Mouse (Mus musculus) heart, embryonic 12.5 days (tissue): ENCODE results near the gene Wdr49. TPM values are rescaled to one million over a fixed set of nuclear protein-coding genes. Genes with fewer than 3 reads are reported as not detected.
"Not testable (repeated sequence)": the region's sequence is repeated elsewhere in the genome, so short reads cannot be mapped to it uniquely, and the experiment has no call there.

ENCODE experiments used
- ATAC-seq: fragments of 200-750 bp; cut with Nextera tagmentation; 2 replicates; pipeline ENCODE4 v1.8.0; 2017; ENCODE audit warnings: moderate TSS enrichment, moderate library complexity; ENCODE audit not compliant: insufficient number of reproducible peaks, low FRiP score
- H3K27ac ChIP-seq: fragments of 300-500 bp; sonication (generic); 2 replicates; pipeline ENCODE4 v1.5.1; 2016; ENCODE audit warnings: mild to moderate bottlenecking, moderate library complexity; ENCODE audit not compliant: poor library complexity, severe bottlenecking
- H3K27me3 ChIP-seq: fragments of 300-500 bp; sonication (generic); replicated peaks from 2 replicates; pipeline ENCODE4 v1.6.1; 2016; ENCODE audit warnings: mild to moderate bottlenecking, moderate library complexity
- H3K36me3 ChIP-seq: fragments of 300-500 bp; sonication (generic); 2 replicates; pipeline ENCODE4 v1.6.1; 2016; ENCODE audit warnings: mild to moderate bottlenecking, moderate library complexity
- H3K4me1 ChIP-seq: fragments of 300-500 bp; sonication (generic); replicated peaks from 2 replicates; pipeline ENCODE4 v1.6.1; 2016; ENCODE audit warnings: mild to moderate bottlenecking
- H3K4me2 ChIP-seq: fragments of 300-500 bp; sonication (generic); 2 replicates; pipeline ENCODE4 v1.6.1; 2016; ENCODE audit warnings: mild to moderate bottlenecking, moderate library complexity
- H3K4me3 ChIP-seq: fragments of 300-500 bp; sonication (generic); 2 replicates; pipeline ENCODE4 v1.5.1; 2016; ENCODE audit warnings: mild to moderate bottlenecking
- H3K9ac ChIP-seq: fragments of 300-500 bp; sonication (generic); 2 replicates; pipeline ENCODE4 v1.6.1; 2016; ENCODE audit warnings: mild to moderate bottlenecking, moderate library complexity
- H3K9me3 ChIP-seq: fragments of 300-500 bp; sonication (generic); replicated peaks from 2 replicates; pipeline ENCODE4 v1.6.1; 2016; ENCODE audit warnings: mild to moderate bottlenecking, moderate library complexity
- WGBS: fragments of 180-500 bp; shearing (Covaris S2); methylation state at CpG from one replicate; pipeline ENCODE4 v1.1.7; 2016; 5-methylcytosine and 5-hydroxymethylcytosine counted together
- polyA plus RNA-seq: library from polyadenylated mRNA; unstranded; fragments of >200 nt; fragmentation: Nextera tagmentation; extraction: Ambion mirVana; gene quantifications from 2 replicates; pipeline ENCODE4 v1.2.1, GENCODE M21; 2016

Gene Wdr49
- polyA plus RNA-seq, 1 experiment from 2014 or later: not detected

GRCm38 (mm10) chr3:75299464-75299863, 182.5 kb downstream of the Wdr49 start:
- H3K4me3 ChIP-seq, H3K27me3 ChIP-seq, H3K9ac ChIP-seq, H3K9me3 ChIP-seq, H3K27ac ChIP-seq, ATAC-seq, H3K4me2 ChIP-seq, H3K36me3 ChIP-seq, H3K4me1 ChIP-seq: not testable (repeated sequence)
- 93% methylated on average over 1 of the region's 1 CpGs for WGBS

- no peak overlapping the region; the same call in 1 of the 2 replicates for H3K4me2 ChIP-seq
- H3K4me3 ChIP-seq: no peak overlapping the region
- no peaks in the 10 kb centered on the region for H3K9me3 ChIP-seq
- H3K4me1 ChIP-seq: peaks cover 9% of the 10 kb centered on the region; the same call in 1 of the 2 replicates
- H3K36me3 ChIP-seq: no peaks in the 10 kb centered on the region
- H3K9ac ChIP-seq: no peak overlapping the region
- no peak for ATAC-seq
- 34% methylated on average over 3 of the region's 3 CpGs for WGBS
- H3K27me3 ChIP-seq: no peaks in the 10 kb centered on the region
- H3K27ac ChIP-seq: no peak overlapping the region
Measured at GRCm38 (mm10) chr3:75297758-75298111, 184.2 kb downstream of the Wdr49 start.

GRCm38 (mm10) chr3:75297026-75297757, 184.8 kb downstream of the Wdr49 start:
- Histone ChIP-seq H3K9ac (no peak overlapping the region), H3K9me3 (no peaks in the 10 kb centered on the region), H3K4me1 (peaks cover 9% of the 10 kb centered on the region; the same call in 1 of the 2 replicates), H3K27ac (no peak overlapping the region), H3K4me3 (no peak overlapping the region), H3K4me2 (no peak overlapping the region; the same call in 1 of the 2 replicates), H3K36me3 (no peaks in the 10 kb centered on the region), H3K27me3 (no peaks in the 10 kb centered on the region)
- 52% methylated on average over 2 of the region's 2 CpGs for WGBS
- no peak for ATAC-seq

GRCm38 (mm10) chr3:75293243-75293642, 188.7 kb downstream of the Wdr49 start:
- no peak for ATAC-seq
- H3K27me3 ChIP-seq: no peaks in the 10 kb centered on the region
- peaks cover 9% of the 10 kb centered on the region; the same call in 1 of the 2 replicates for H3K4me1 ChIP-seq
- H3K9me3 ChIP-seq: no peaks in the 10 kb centered on the region
- H3K36me3 ChIP-seq: no peaks in the 10 kb centered on the region
- H3K27ac ChIP-seq: no peak overlapping the region
- WGBS: 75% methylated on average over 2 of the region's 2 CpGs
- no peak overlapping the region for H3K4me3 ChIP-seq
- H3K9ac ChIP-seq: no peak overlapping the region
- no peak overlapping the region for H3K4me2 ChIP-seq

- H3K4me2 ChIP-seq: no peak overlapping the region
- H3K9me3 ChIP-seq: no peaks in the 10 kb centered on the region
- H3K27ac ChIP-seq: no peak overlapping the region
- no peaks in the 10 kb centered on the region for H3K27me3 ChIP-seq
- H3K4me1 ChIP-seq: peaks cover 4% of the 10 kb centered on the region; the same call in 1 of the 2 replicates
- H3K4me3 ChIP-seq: no peak overlapping the region
- WGBS: 75% methylated on average over 4 of the region's 4 CpGs
- no peaks in the 10 kb centered on the region for H3K36me3 ChIP-seq
- H3K9ac ChIP-seq: no peak overlapping the region
- no peak for ATAC-seq
Measured at GRCm38 (mm10) chr3:75277455-75277854, 204.5 kb downstream of the Wdr49 start.

GRCm38 (mm10) chr3:75276522-75276921, 205.4 kb downstream of the Wdr49 start:
- Histone ChIP-seq H3K4me1 (peaks cover 4% of the 10 kb centered on the region; the same call in 1 of the 2 replicates), H3K27me3 (no peaks in the 10 kb centered on the region), H3K9me3 (no peaks in the 10 kb centered on the region), H3K4me2 (no peak overlapping the region), H3K4me3 (no peak overlapping the region), H3K27ac (no peak overlapping the region), H3K9ac (no peak overlapping the region), H3K36me3 (no peaks in the 10 kb centered on the region)
- 83% methylated on average over 3 of the region's 3 CpGs for WGBS
- no peak for ATAC-seq

GRCm38 (mm10) chr3:75275127-75275526, 206.8 kb downstream of the Wdr49 start:
- ATAC-seq: 0 out of 2 replicates have a peak, but pooled peaks have one; percentile 55
- Histone ChIP-seq H3K4me3 (no peak overlapping the region), H3K9me3 (no peaks in the 10 kb centered on the region)

GRCm38 (mm10) chr3:75269978-75270377, 212.0 kb downstream of the Wdr49 start, which contains the start of gene Serpini2:
Gene Serpini2 (minus strand): TSS chr3:75270078.
- no peak within 1 kb of the TSS for H3K9ac ChIP-seq
- H3K27me3 ChIP-seq: no peaks in the 10 kb centered on the region
- no peaks in the 10 kb centered on the region for H3K9me3 ChIP-seq
- no peaks in the 10 kb centered on the region for H3K4me1 ChIP-seq
- H3K4me2 ChIP-seq: no peak within 1 kb of the TSS
- no peaks in the 10 kb centered on the region for H3K36me3 ChIP-seq
- WGBS: 75% methylated on average over 2 of the region's 2 CpGs
- no peak for ATAC-seq
- no peak within 1 kb of the TSS for H3K27ac ChIP-seq
- H3K4me3 ChIP-seq: no peak within 1 kb of the TSS

More at GRCm38 (mm10) chr3:75275127-75275526, 206.8 kb downstream of the Wdr49 start:
- peak overlapping the region; percentile 47; the same call in 1 of the 2 replicates for H3K27ac ChIP-seq
- H3K4me2 ChIP-seq: no peak overlapping the region
- no peaks in the 10 kb centered on the region for H3K36me3 ChIP-seq
- no peaks in the 10 kb centered on the region for H3K27me3 ChIP-seq
- H3K4me1 ChIP-seq: peaks cover 4% of the 10 kb centered on the region; the same call in 1 of the 2 replicates
- no peak overlapping the region for H3K9ac ChIP-seq

- H3K36me3 ChIP-seq: no peaks in the 10 kb centered on the region
- H3K27ac ChIP-seq: no peak overlapping the region
- H3K4me2 ChIP-seq: no peak overlapping the region
- no peaks in the 10 kb centered on the region for H3K4me1 ChIP-seq
- no peaks in the 10 kb centered on the region for H3K27me3 ChIP-seq
- ATAC-seq: no peak
- H3K4me3 ChIP-seq: no peak overlapping the region
- H3K9me3 ChIP-seq: no peaks in the 10 kb centered on the region
- H3K9ac ChIP-seq: no peak overlapping the region
Measured at GRCm38 (mm10) chr3:75259356-75259755, 222.6 kb downstream of the Wdr49 start.

Other genes starting within 250 kb of the Wdr49 start
- not detected in 2 replicates for gene Serpini2, start 212.1 kb downstream of the Wdr49 start, polyA plus RNA-seq
- 62.5 and 64.4 TPM in 2 replicates for gene Pdcd10, start 74.7 kb upstream of the Wdr49 start, polyA plus RNA-seq
- 0.75 and 0.94 TPM in 2 replicates for gene Serpini1, start 75.4 kb upstream of the Wdr49 start, polyA plus RNA-seq